ENCODE assay signal across 10 mouse cellular contexts in the genomic region with DNA sequence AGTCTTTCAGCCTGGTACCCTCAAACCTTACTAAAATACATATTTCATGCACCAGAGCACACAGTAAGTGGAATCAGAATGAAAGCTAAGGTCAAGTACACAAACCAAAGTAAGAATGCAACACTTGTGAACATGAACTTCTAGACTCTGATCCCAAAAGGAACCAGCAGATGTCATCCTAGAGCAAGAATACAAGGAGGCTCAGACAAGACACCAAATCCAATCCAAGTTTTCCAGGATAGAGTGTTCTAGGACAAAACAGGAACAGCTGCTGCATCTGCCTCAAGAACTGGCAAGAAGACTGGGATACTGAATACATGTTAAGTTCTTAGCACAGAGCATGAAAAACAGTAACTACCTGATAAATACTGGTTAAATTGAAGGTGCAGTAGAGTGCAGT. TPM values are rescaled to one million over a fixed set of nuclear protein-coding genes. Genes with fewer than 3 reads are reported as not detected.
DNase-seq lines count a peak whose midpoint lies in the region; ATAC-seq and TF ChIP-seq lines count a peak whose summit lies in the region.
"Had no signal": no experiment of that assay in that cellular context is flagged by ENCODE, and none has a peak within 500 bp of the region (broad histone marks: within the 10 kb centered on the region; RNA-seq: fewer than 3 reads in every experiment).

No protein-coding gene starts in this region.

- H3K4me3 ChIP-seq in hindbrain, postnatal 0 days (ENCODE audit: low read length) = no peak overlapping the region
- no peak overlapping the region for H3K4me3 ChIP-seq in hindbrain, embryonic 12.5 days
- H3K4me3 ChIP-seq in forebrain, embryonic 16.5 days (replicated peaks; ENCODE audit: low read length) = no peak overlapping the region
- H3K4me3 ChIP-seq: neural tube, embryonic 13.5 days had no signal

- H3K4me2 ChIP-seq in hindbrain, postnatal 0 days (ENCODE audit: low read depth, low read length) = no peak overlapping the region
- no peak overlapping the region for H3K4me2 ChIP-seq in hindbrain, embryonic 12.5 days (replicated peaks)
- H3K4me2 ChIP-seq in forebrain, embryonic 16.5 days (ENCODE audit: low read length) = no peak overlapping the region
- H3K4me2 ChIP-seq: neural tube, embryonic 13.5 days had no signal

- no peak for ATAC-seq in hindbrain, postnatal 0 days
- ATAC-seq in hindbrain, embryonic 12.5 days (ENCODE audit: low FRiP score) = no peak
- ATAC-seq in forebrain, embryonic 16.5 days = no peak

- DNase-seq in hindbrain, postnatal 0 days (ENCODE audit: low spot score) = peak; percentile 36
- peak; percentile 2 for DNase-seq in urinary bladder, postnatal 14 days (ENCODE audit: low spot score)
- no peak for DNase-seq in urinary bladder, postnatal 10 days (ENCODE audit: low spot score)
- DNase-seq in heart, postnatal 14 days = peak; percentile 1 to 12
- DNase-seq in thymus, postnatal 0 days (ENCODE audit: low spot score) = no peak

- intact Hi-C loops in heart, postnatal 14 days (cut with DNase I) = no loop called here

- peak; percentile 56 for TF ChIP-seq CTCF in hindbrain, postnatal 0 days (IDR thresholded peaks at IDR 0.05; ENCODE audit: low read depth)

- H3K4me1 ChIP-seq in hindbrain, postnatal 0 days (ENCODE audit: insufficient read depth, low read length) = no peaks in the 10 kb centered on the region
- H3K4me1 ChIP-seq in hindbrain, embryonic 12.5 days = no peaks in the 10 kb centered on the region
- H3K4me1 ChIP-seq in forebrain, embryonic 16.5 days (replicated peaks; ENCODE audit: control insufficient read depth, insufficient read depth, low read length) = no peaks in the 10 kb centered on the region
- H3K4me1 ChIP-seq: neural tube, embryonic 13.5 days had no signal

- H3K9me3 ChIP-seq in hindbrain, postnatal 0 days (ENCODE audit: low read length) = no peaks in the 10 kb centered on the region
- no peaks in the 10 kb centered on the region for H3K9me3 ChIP-seq in hindbrain, embryonic 12.5 days (replicated peaks)
- no peaks in the 10 kb centered on the region; the same call in 1 of the 2 replicates for H3K9me3 ChIP-seq in forebrain, embryonic 16.5 days (ENCODE audit: control insufficient read depth, low read length)
- H3K9me3 ChIP-seq: neural tube, embryonic 13.5 days had no signal

- no peaks in the 10 kb centered on the region for H3K27me3 ChIP-seq in hindbrain, postnatal 0 days (ENCODE audit: insufficient read depth, low read length)
- H3K27me3 ChIP-seq in hindbrain, embryonic 12.5 days = no peaks in the 10 kb centered on the region
- no peaks in the 10 kb centered on the region for H3K27me3 ChIP-seq in forebrain, embryonic 16.5 days (replicated peaks; ENCODE audit: control insufficient read depth, insufficient read depth, low read length)
- H3K27me3 ChIP-seq: neural tube, embryonic 13.5 days had no signal

- no peaks in the 10 kb centered on the region for H3K36me3 ChIP-seq in hindbrain, postnatal 0 days (ENCODE audit: insufficient read depth, low read length)
- H3K36me3 ChIP-seq in hindbrain, embryonic 12.5 days = no peaks in the 10 kb centered on the region
- no peaks in the 10 kb centered on the region for H3K36me3 ChIP-seq in forebrain, embryonic 16.5 days (ENCODE audit: control insufficient read depth, insufficient read depth)
- H3K36me3 ChIP-seq: neural tube, embryonic 13.5 days had no signal

- H3K9ac ChIP-seq in hindbrain, postnatal 0 days (replicated peaks; ENCODE audit: low read length) = no peak overlapping the region
- no peak overlapping the region for H3K9ac ChIP-seq in hindbrain, embryonic 12.5 days
- H3K9ac ChIP-seq in forebrain, embryonic 16.5 days (replicated peaks; ENCODE audit: low read depth, low read length) = no peak overlapping the region
- H3K9ac ChIP-seq: neural tube, embryonic 13.5 days had no signal

- no peak overlapping the region for H3K27ac ChIP-seq in hindbrain, postnatal 0 days
- no peak overlapping the region for H3K27ac ChIP-seq in hindbrain, embryonic 12.5 days
- H3K27ac ChIP-seq in forebrain, embryonic 16.5 days (ENCODE audit: low read length) = no peak overlapping the region
- H3K27ac ChIP-seq: neural tube, embryonic 13.5 days had no signal

RNA-seq across cellular contexts. Expression of a gene that starts 4.6 kb away (rescaled TPM):
- not detected in 2 replicates for total RNA-seq in hindbrain, postnatal 0 days (2014; rRNA removed)
- not detected in 2 replicates for polyA plus RNA-seq in hindbrain, postnatal 0 days (2015; fragmentation: Nextera tagmentation; extraction: Ambion mirVana)
- not detected in 2 replicates for polyA plus RNA-seq in hindbrain, embryonic 12.5 days (2016; fragmentation: Nextera tagmentation; extraction: Ambion mirVana)
- not detected for total RNA-seq in heart, postnatal 14 days (2021)
- polyA plus RNA-seq in thymus, postnatal 0 days (2015; fragmentation: Nextera tagmentation; extraction: Ambion mirVana) = not detected in 2 replicates
- polyA plus RNA-seq in forebrain, embryonic 16.5 days (2015; fragmentation: Nextera tagmentation; extraction: Ambion mirVana) = not detected in 2 replicates
- polyA plus RNA-seq: cerebellum, adult 2 months; large intestine, adult 2 months; neural tube, embryonic 13.5 days had no signal

RNA-seq across cellular contexts. Expression of a gene that starts 8.4 kb away (rescaled TPM):
- total RNA-seq in hindbrain, postnatal 0 days (2014; rRNA removed) = not detected in 2 replicates
- polyA plus RNA-seq in hindbrain, postnatal 0 days (2015; fragmentation: Nextera tagmentation; extraction: Ambion mirVana) = not detected in 2 replicates
- not detected in 2 replicates for polyA plus RNA-seq in hindbrain, embryonic 12.5 days (2016; fragmentation: Nextera tagmentation; extraction: Ambion mirVana)
- not detected for total RNA-seq in heart, postnatal 14 days (2021)
- not detected in 2 replicates for polyA plus RNA-seq in thymus, postnatal 0 days (2015; fragmentation: Nextera tagmentation; extraction: Ambion mirVana)
- polyA plus RNA-seq in forebrain, embryonic 16.5 days (2015; fragmentation: Nextera tagmentation; extraction: Ambion mirVana) = not detected in 2 replicates
- polyA plus RNA-seq: cerebellum, adult 2 months; large intestine, adult 2 months; neural tube, embryonic 13.5 days had no signal

RNA-seq across cellular contexts. Expression of a gene that starts 30.2 kb away (rescaled TPM):
- total RNA-seq in hindbrain, postnatal 0 days (2014; rRNA removed) = not detected in 2 replicates
- not detected in 2 replicates for polyA plus RNA-seq in hindbrain, postnatal 0 days (2015; fragmentation: Nextera tagmentation; extraction: Ambion mirVana)
- not detected in 2 replicates for polyA plus RNA-seq in hindbrain, embryonic 12.5 days (2016; fragmentation: Nextera tagmentation; extraction: Ambion mirVana)
- total RNA-seq in heart, postnatal 14 days (2021) = not detected
- not detected in 2 replicates for polyA plus RNA-seq in thymus, postnatal 0 days (2015; fragmentation: Nextera tagmentation; extraction: Ambion mirVana)
- polyA plus RNA-seq in forebrain, embryonic 16.5 days (2015; fragmentation: Nextera tagmentation; extraction: Ambion mirVana) = not detected in 2 replicates
- polyA plus RNA-seq: large intestine, adult 2 months; neural tube, embryonic 13.5 days had no signal

RNA-seq across cellular contexts. Expression of a gene that starts 35.1 kb away (rescaled TPM):
- total RNA-seq in hindbrain, postnatal 0 days (2014; rRNA removed) = not detected in 2 replicates
- not detected in 2 replicates for polyA plus RNA-seq in hindbrain, postnatal 0 days (2015; fragmentation: Nextera tagmentation; extraction: Ambion mirVana)
- polyA plus RNA-seq in hindbrain, embryonic 12.5 days (2016; fragmentation: Nextera tagmentation; extraction: Ambion mirVana) = not detected in 2 replicates
- total RNA-seq in heart, postnatal 14 days (2021) = not detected
- not detected in 2 replicates for polyA plus RNA-seq in thymus, postnatal 0 days (2015; fragmentation: Nextera tagmentation; extraction: Ambion mirVana)
- polyA plus RNA-seq in forebrain, embryonic 16.5 days (2015; fragmentation: Nextera tagmentation; extraction: Ambion mirVana) = not detected in 2 replicates
- polyA plus RNA-seq: cerebellum, adult 2 months; large intestine, adult 2 months; neural tube, embryonic 13.5 days had no signal

Comparison
In these comparisons a context has a peak if more than half of its experiments do, and no peak if none do; other contexts are left out.
1. DNase-seq: peak in hindbrain, postnatal 0 days (single experiment), urinary bladder, postnatal 14 days (single experiment) and heart, postnatal 14 days (2 of 2); none in urinary bladder, postnatal 10 days (single experiment) and thymus, postnatal 0 days (single experiment).